Mouse (Mus musculus) left cerebral cortex, postnatal 4 days (tissue): Measurements from ENCODE around the gene Ttll9. TPM values are rescaled to one million over a fixed set of nuclear protein-coding genes. Genes with fewer than 3 reads are reported as not detected.

Experiments used
- DNase-seq: peaks from one replicate; pipeline ENCODE4 v3.0.0-alpha.2; 2022
- intact Hi-C: fragments of 180-260 bp; cut with DNase I; formaldehyde crosslinking; loops from one replicate; pipeline ENCODE4 v1.15.1; 2025
- total RNA-seq, 2 experiments: library from RNA; stranded (reverse); gene quantifications; 2 replicates each; pipeline ENCODE4 v1.2.3; 2021

Ttll9 gene
- total RNA-seq, 2 experiments from 2014 or later = 3.3 to 5.2 TPM

DNA sequence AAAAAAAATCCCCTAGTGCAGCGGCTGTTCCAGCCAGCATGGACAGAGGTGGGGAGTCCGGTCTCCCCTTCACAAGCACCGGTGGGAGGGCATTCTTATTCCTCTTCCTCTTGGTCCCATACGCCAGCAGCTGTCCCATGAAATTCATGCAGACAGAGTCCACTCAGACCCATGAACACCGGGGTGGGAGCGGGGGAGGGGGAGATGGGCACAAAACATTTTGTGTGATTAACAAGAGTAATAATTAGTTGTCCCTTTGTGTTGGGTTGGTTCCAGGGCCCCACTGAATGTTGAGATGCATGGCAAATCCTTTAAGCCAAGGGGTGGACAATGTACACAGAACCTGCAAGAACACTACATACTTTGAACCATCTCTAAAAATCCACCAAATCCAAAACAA is 21.2 kb upstream of the Ttll9 start:
- DNase-seq = no peak
- intact Hi-C loops = no loop called here

DNA sequence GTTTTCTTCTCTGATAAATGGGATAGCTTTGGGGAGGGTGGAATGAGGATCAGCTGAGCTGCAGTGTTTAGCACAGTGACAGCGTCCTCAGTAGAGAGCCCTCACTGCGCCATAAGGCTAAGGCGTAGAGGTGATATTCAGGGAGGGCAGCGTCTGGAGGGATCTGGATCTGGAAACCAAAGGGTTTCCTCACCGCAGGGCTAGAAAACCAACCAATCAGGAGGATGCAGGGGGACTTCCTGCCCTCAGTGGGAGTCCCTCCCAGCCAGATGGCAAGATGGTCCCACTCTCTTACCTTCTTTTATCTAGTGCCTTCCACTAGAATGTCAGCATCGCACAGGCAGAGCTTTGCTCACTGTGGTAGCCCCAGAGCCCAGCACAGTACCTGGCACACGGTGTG is 20.5 kb upstream of the Ttll9 start:
- intact Hi-C loops = no loop called here
- DNase-seq = no peak

GRCm38 (mm10) chr2:152942898-152943515 is 19.3 kb upstream of the Ttll9 start:
- intact Hi-C loops = no loop called here
- no peak for DNase-seq

GRCm38 (mm10) chr2:152943568-152943967 is 18.7 kb upstream of the Ttll9 start:
- intact Hi-C loops = no loop called here
- DNase-seq = no peak

DNA sequence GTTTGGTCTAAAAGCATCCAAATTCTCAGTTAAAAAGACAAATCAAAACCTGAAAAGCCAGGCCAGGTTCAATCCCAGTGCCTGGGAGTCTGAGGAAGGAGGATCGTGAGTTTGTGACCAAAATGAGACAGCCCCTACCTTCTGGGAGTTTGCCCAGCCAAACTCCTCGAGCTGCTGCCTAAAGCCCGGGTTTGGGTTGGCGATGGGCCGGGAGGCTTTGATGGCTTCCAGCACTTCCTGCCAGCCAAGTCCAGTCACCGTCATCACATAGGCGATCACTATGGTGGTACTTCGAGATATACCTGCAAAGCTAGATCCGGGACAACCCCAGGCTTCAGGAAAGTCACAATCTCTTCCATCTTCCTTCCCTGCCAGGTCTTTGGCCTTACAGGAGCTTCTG is 18.3 kb upstream of the Ttll9 start:
- no peak for DNase-seq
- intact Hi-C loops = no loop called here

- intact Hi-C loops = no loop called here
- peak; percentile 37 for DNase-seq
Observed at GRCm38 (mm10) chr2:152947098-152947497, 15.2 kb upstream of the Ttll9 start.

DNA sequence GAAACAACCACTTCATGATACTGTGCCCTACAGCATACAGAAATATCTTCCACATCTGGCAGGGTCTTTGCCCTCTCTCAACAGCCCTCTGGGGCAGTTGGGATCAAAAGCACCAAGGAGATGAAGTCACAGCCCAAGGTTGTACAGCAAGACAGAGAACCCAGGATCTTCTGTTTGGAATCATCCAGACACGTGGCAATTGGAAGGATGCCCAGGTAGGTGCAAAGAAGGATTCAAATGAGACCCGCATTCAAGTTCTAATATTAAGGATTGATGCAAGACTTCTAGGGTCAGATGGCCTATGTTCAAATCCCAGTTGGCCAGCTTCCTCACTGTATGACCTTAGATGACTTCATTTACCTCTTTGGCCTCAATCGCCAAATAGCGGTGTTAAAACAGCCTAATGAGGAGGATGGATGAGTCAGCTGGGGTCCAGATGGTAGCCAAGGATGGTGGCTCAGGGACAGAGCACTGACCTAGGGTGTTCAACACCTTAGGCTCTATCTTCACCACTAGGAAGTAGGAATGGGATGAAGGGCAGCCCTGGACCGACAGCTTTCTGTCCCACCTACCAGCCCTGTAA is 13.8 kb upstream of the Ttll9 start:
- intact Hi-C loops = no loop called here
- DNase-seq = no peak

DNA sequence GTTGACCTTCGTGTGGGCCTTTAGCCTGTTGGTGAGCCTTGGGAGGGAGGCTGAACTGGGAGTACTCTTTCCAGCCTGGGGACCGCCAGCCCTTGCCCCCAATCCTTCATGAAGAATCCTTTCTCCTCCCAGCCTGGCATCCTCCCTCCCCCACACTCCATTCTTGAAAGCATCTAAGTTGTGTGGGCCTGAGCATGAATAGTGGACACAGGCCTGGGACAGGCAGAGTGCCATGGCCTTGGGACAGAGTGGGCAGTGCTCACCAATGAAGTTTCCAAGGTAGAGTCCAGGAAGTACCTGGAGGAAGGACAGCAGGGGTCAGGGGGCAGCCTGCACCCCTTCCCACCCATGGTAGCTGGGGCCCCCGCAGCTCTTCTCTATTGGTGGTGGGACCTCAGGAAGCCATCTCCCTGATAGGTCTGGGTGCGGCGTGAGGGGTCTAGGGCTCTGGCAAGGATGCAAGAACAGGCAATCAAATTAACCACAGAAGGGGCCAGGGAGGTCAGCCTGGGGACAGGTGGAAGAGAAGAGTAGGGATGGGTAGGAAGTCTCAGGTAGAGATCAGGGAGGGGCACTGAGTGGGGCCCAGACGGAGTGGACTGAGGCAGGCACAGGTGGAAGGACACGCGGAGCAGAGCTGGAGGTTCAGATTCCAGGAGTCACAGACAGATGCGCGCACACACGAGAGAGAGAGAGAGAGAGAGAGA is 11.8 kb upstream of the Ttll9 start:
- DNase-seq = no peak
- intact Hi-C loops = no loop called here

GRCm38 (mm10) chr2:152951065-152951849 is 11.0 kb upstream of the Ttll9 start, which contains the start of gene Dusp15:
Gene Dusp15 (minus strand): TSS chr2:152951698.
- intact Hi-C loops = no loop called here
- DNase-seq = peak; percentile 52

DNA sequence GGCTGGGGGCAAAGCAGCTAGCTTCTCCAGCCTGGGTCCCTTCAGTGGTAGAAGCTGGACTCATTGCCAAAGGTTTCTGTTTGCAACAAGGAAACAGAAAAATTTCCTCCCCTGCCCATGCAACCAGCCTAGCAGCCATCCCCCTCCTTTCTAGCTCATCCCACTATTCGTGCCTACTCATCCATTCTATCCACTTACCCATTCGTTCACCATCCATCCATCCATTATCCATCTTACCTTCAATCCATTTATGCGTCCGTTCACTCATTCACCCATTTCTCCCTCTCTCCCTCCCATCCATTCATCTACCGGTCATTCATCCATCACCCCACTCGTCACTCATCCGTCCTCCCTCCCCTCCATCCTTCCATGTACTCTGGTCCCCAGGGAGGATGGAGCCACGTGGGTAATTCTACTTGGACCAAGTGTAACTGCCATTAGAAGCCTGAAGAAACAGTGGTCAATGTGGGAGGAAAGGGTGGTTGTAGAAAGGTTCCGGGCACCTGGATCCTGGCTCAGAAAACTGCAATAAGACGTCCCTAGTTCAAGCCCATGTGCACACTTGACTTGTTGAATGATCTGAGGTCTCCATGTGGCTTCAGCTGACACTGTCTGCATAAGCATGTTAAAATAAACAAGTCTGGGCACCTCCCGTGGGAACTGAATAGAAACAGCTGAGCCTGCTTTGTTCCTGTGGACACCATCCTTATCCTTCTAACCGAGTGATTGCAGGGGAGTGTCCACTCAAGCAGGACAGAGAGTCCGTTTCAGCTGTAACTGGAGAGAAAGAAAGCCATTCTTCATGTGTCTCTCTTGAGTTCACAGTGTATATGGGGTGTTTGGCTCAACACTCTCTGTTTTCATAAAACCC is 10.2 kb upstream of the Ttll9 start:
- DNase-seq = peak; percentile 35
- intact Hi-C loops = no loop called here

- intact Hi-C loops = no loop called here
- no peak for DNase-seq
Observed at GRCm38 (mm10) chr2:152958116-152958515, 4.2 kb upstream of the Ttll9 start.

DNA sequence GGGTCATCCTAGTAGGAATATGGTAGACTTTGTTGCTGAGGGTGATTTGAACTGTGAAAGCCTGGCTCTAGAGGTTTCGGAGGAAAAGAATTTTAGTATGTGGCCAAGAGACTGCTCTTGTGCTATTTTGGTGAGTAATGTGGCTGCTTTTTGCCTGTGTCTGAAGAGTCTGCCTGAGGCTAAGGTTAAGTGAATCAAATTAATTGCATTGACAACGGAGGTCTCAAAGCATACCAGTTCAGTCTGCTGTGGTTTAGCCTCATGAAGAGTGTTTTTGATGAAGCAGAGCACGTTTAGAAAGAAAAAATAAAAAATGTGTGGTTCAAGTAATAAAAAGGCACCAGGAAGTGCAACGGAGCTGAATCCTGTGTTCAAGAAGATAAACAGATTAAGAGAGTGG is 3.3 kb downstream of the Ttll9 start:
- DNase-seq = no peak
- intact Hi-C loops = no loop called here

GRCm38 (mm10) chr2:152976991-152977390 is 14.7 kb downstream of the Ttll9 start:
- intact Hi-C loops = no loop called here
- no peak for DNase-seq

DNA sequence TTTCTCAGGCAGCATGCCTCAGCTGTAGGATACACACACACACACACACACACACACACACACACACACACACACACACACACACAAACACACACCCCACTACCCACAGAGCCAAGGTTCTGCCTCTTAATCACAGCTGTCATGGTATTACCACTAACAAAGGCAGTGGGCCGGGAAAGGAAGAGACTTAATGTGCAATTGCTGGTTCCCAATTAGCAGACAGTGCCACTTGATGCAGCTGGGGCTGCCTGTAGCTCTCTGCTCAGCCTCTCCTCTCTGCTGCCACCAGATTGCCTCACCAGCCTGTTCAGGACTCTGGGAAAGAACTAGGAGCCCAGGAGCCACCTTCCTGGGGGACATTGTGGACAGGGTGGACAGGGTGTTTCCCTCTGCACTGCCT is 23.3 kb downstream of the Ttll9 start:
- peak; percentile 30 for DNase-seq
- intact Hi-C loops = no loop called here

DNA sequence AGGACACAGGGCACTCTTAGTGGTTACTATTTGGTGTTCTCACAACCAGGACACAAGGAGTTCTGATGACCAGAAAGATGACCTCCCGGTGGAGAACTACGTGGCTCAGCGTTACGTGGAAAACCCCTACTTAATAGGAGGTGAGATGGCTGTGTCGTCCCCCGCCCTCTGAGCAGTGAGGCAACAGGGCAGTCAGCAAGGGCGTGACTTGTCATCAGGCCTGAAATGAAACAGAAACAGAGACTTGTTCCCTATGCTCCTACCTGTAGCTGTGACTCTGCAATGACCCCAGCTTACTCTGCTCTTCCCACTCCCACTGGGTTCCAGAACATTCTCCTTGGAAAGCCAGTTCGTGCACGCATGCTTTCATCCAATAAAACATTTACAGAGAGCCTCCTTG is 29.2 kb downstream of the Ttll9 start:
- no peak for DNase-seq
- intact Hi-C loops = no loop called here

- intact Hi-C loops = no loop called here
- DNase-seq = no peak
Observed at GRCm38 (mm10) chr2:152997046-152997445, 34.8 kb downstream of the Ttll9 start.

DNA sequence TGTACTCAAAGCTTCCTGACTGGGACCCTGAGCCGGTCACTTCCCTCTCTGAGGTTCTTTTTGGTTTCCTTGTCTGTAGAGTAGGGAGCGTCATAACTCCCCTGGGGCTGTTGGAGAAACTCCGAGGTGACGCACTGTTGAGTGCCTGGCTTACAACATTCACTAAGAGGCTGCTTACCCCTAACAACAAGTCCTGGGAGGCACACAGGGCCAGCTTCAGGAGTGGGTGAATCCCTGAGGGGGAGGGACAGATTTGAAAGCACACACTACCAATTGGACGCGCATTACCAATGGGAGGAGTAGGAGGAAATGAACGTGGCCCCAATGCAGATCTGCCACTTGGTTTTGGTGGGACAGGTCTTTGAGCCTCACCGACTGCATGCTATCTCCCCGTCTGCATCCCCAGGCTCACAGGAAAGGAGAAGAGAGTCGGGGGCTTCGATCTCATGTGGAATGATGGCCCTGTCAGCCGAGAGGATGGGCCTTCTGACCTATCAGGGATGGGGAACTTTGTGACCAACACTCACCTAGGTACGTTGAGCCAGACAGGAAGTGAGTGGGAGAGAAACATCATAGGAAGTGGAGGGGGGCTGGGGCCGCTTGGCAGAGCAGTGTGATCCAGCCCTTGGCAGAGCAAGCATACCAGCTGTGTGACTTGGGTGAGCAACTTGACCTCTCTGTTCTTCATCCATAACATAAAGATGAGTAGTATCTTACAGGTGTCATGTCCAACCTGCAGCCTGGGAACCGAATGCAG is 40.4 kb downstream of the Ttll9 start:
- intact Hi-C loops = no loop called here

DNA sequence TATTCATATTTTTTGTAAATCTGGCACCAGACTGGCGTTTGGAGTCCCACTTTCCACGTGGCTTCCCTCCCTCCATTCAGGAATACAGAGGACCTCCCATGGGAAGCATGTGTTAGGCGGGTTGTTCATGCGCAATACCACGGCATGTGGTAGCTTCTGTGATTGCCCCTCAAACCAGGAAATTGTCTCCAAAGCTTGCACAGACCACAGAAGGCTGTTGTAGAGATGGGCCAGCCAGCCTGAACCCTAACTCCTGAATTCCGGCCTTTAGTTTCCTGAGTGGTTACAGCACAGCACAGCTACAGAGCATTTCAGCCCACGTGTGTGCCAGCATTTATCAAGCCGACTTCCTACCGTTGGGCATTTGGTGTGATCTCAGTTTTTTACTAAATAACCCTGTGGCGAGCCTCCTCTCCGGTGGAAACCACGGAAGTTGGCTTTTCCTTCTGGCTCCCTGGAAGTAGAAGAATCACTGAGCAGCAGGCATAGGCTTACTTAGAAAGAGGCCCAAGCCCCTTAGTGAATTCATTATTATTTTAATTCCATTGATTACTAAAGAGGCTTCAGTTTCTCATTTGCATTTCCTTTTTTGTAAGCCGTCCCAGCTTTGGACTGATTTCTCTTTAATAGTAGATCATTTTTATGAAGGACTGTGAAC is 41.5 kb downstream of the Ttll9 start:
- intact Hi-C loops = no loop called here
- peak; percentile 19 for DNase-seq

More for the DNA sequence above, 40.4 kb downstream of the Ttll9 start:
- DNase-seq = no peak

- intact Hi-C loops = no loop called here
- no peak for DNase-seq
Observed at GRCm38 (mm10) chr2:153005981-153006380, 43.7 kb downstream of the Ttll9 start.
